Mouse (Mus musculus) olfactory bulb, adult 2 months (tissue): Measurements from ENCODE around the gene Aldh3b2. TPM values are rescaled to one million over a fixed set of nuclear protein-coding genes. Genes with fewer than 3 reads are reported as not detected.

ENCODE experiments used
- H3K27ac ChIP-seq: fragments of 200-500 bp; 2 replicates; pipeline ENCODE4 v1.5.1; 2012; ENCODE audit warnings: low read depth, low read length; ENCODE audit not compliant: insufficient read depth
- H3K4me1 ChIP-seq: fragments of 200-500 bp; 2 replicates; pipeline ENCODE4 v1.6.1; 2012; ENCODE audit warnings: low read length; ENCODE audit not compliant: control insufficient read depth, insufficient read depth
- H3K4me3 ChIP-seq: fragments of 200-500 bp; 2 replicates; pipeline ENCODE4 v1.5.1; 2012; ENCODE audit warnings: mild to moderate bottlenecking, low read depth, low read length, moderate library complexity; ENCODE audit not compliant: insufficient read depth
- CTCF ChIP-seq: fragments of 200-500 bp; IDR thresholded peaks from 2 replicates; pipeline ENCODE4 v1.5.1; 2012; ENCODE audit warnings: low read depth, mild to moderate bottlenecking, low read length, moderate library complexity; ENCODE audit not compliant: insufficient read depth
- POLR2A ChIP-seq: fragments of 200-500 bp; IDR thresholded peaks from 2 replicates; pipeline ENCODE4 v1.6.1; 2012; ENCODE audit warnings: mild to moderate bottlenecking, low read depth, low read length, moderate library complexity; ENCODE audit not compliant: insufficient read depth
- WGBS: fragments of 180-500 bp; shearing (Covaris S2); methylation state at CpG from one replicate; pipeline ENCODE4 v1.1.7; 2018; 5-methylcytosine and 5-hydroxymethylcytosine counted together
- polyA plus RNA-seq: library from polyadenylated mRNA; stranded (reverse); fragments of >200 nt; gene quantifications from 2 replicates; pipeline ENCODE4 v1.2.4, GENCODE M21; 2012; ENCODE audit warnings: low replicate concordance; ENCODE audit not compliant: missing spikeins, insufficient read depth, insufficient read length

Aldh3b2 gene
- polyA plus RNA-seq, 1 experiment: not detected

GRCm38 (mm10) chr19:3975866-3976265 is 3.7 kb downstream of the Aldh3b2 start:
- TF ChIP-seq CTCF: no peak
- peaks cover 16% of the 10 kb centered on the region for H3K4me1 ChIP-seq
- 93% methylated on average over 2 of the region's 2 CpGs for WGBS
- H3K27ac ChIP-seq: no peak overlapping the region
- no peak overlapping the region for H3K4me3 ChIP-seq

GRCm38 (mm10) chr19:3980309-3980708 is 8.2 kb downstream of the Aldh3b2 start:
- TF ChIP-seq CTCF (no peak), POLR2A (no peak)
- H3K27ac ChIP-seq: no peak overlapping the region
- peaks cover 14% of the 10 kb centered on the region for H3K4me1 ChIP-seq
- H3K4me3 ChIP-seq: no peak overlapping the region
- 12% methylated on average over 4 of the region's 4 CpGs for WGBS

- Histone ChIP-seq H3K4me1 (peaks cover 15% of the 10 kb centered on the region), H3K27ac (no peak overlapping the region), H3K4me3 (no peak overlapping the region)
- no peak for TF ChIP-seq POLR2A
- TF ChIP-seq CTCF: no peak
- WGBS: 83% methylated on average over 9 of the region's 9 CpGs
Observed at GRCm38 (mm10) chr19:3980917-3981316, 8.8 kb downstream of the Aldh3b2 start.

- Histone ChIP-seq H3K4me1 (peaks cover 25% of the 10 kb centered on the region), H3K4me3 (no peak overlapping the region), H3K27ac (no peak overlapping the region)
- WGBS: 55% methylated on average over 9 of the region's 9 CpGs
- no peak for TF ChIP-seq POLR2A
- no peak for TF ChIP-seq CTCF
Observed at GRCm38 (mm10) chr19:3983527-3984200, 11.5 kb downstream of the Aldh3b2 start.

- 65% methylated on average over 8 of the region's 8 CpGs for WGBS
- H3K4me3 ChIP-seq: no peak overlapping the region
- H3K4me1 ChIP-seq: peaks cover 16% of the 10 kb centered on the region
- TF ChIP-seq CTCF (no peak), POLR2A (no peak)
- H3K27ac ChIP-seq: no peak overlapping the region
Observed at GRCm38 (mm10) chr19:3985261-3985681, 13.1 kb downstream of the Aldh3b2 start.

GRCm38 (mm10) chr19:3986334-3986733 is 14.2 kb downstream of the Aldh3b2 start, which contains the start of gene Acy3:
TSS of gene Acy3 (plus strand) at chr19:3986570.
- no peak within 1 kb of the TSS for H3K4me3 ChIP-seq
- peaks cover 16% of the 10 kb centered on the region for H3K4me1 ChIP-seq
- H3K27ac ChIP-seq: 0 out of 2 replicates have a peak within 1 kb of the TSS, but pooled peaks have one; percentile 2
- TF ChIP-seq CTCF (no peak), POLR2A (no peak)
- WGBS: 28% methylated on average over 8 of the region's 8 CpGs

- no peak overlapping the region for H3K27ac ChIP-seq
- peaks cover 16% of the 10 kb centered on the region for H3K4me1 ChIP-seq
- WGBS: 92% methylated on average over 14 of the region's 14 CpGs
- no peak for TF ChIP-seq POLR2A
- no peak for TF ChIP-seq CTCF
- no peak overlapping the region for H3K4me3 ChIP-seq
Observed at GRCm38 (mm10) chr19:3988066-3988465, 15.9 kb downstream of the Aldh3b2 start.

- Histone ChIP-seq H3K4me3 (no peak overlapping the region), H3K4me1 (peaks cover 16% of the 10 kb centered on the region), H3K27ac (no peak overlapping the region)
- 87% methylated on average over 4 of the region's 4 CpGs for WGBS
- TF ChIP-seq POLR2A (no peak), CTCF (no peak)
Observed at GRCm38 (mm10) chr19:3988750-3989149, 16.6 kb downstream of the Aldh3b2 start.

- Histone ChIP-seq H3K4me3 (no peak overlapping the region), H3K27ac (no peak overlapping the region), H3K4me1 (peaks cover 10% of the 10 kb centered on the region)
- WGBS: 76% methylated on average over 6 of the region's 6 CpGs
- no peak for TF ChIP-seq CTCF
Observed at GRCm38 (mm10) chr19:3990804-3991203, 18.7 kb downstream of the Aldh3b2 start.
